12 mouse cellular contexts compared by ENCODE assay signal in genomic region chr11:62518991-62519390, GRCm38 (mm10). TPM values are rescaled to one million over a fixed set of nuclear protein-coding genes. Genes with fewer than 3 reads are reported as not detected.
DNase-seq lines count a peak whose midpoint lies in the region; ATAC-seq lines count a peak whose summit lies in the region.
"Had no signal": no experiment of that assay in that cellular context is flagged by ENCODE, and none has a peak within 500 bp of the region (broad histone marks: within the 10 kb centered on the region; RNA-seq: fewer than 3 reads in every experiment).

No protein-coding gene starts in this region.

- H3K4me3 ChIP-seq in forebrain, embryonic 11.5 days (ENCODE audit: low read depth, low read length) = no peak overlapping the region
- no peak overlapping the region for H3K4me3 ChIP-seq in forebrain, embryonic 10.5 days
- H3K4me3 ChIP-seq: hindbrain, embryonic 15.5 days; neural tube, embryonic 12.5 days had no signal

- H3K9ac ChIP-seq in forebrain, embryonic 11.5 days (ENCODE audit: low read length) = no peak overlapping the region
- H3K9ac ChIP-seq: hindbrain, embryonic 15.5 days; lung, embryonic 14.5 days; neural tube, embryonic 12.5 days had no signal

- no peak overlapping the region for H3K4me2 ChIP-seq in forebrain, embryonic 11.5 days (ENCODE audit: low read depth, low read length, severe bottlenecking)
- H3K4me2 ChIP-seq: hindbrain, embryonic 15.5 days; lung, embryonic 14.5 days; neural tube, embryonic 12.5 days had no signal

- H3K9me3 ChIP-seq in forebrain, embryonic 11.5 days (ENCODE audit: control insufficient read depth, low read length) = no peaks in the 10 kb centered on the region
- no peaks in the 10 kb centered on the region for H3K9me3 ChIP-seq in forebrain, embryonic 10.5 days
- H3K9me3 ChIP-seq: hindbrain, embryonic 15.5 days; neural tube, embryonic 12.5 days had no signal

- WGBS in forebrain, embryonic 11.5 days = 40% methylated on average over 2 of the region's 2 CpGs
- 33% methylated on average over 2 of the region's 2 CpGs for WGBS in forebrain, embryonic 10.5 days

- no peaks in the 10 kb centered on the region for H3K27me3 ChIP-seq in forebrain, embryonic 11.5 days (ENCODE audit: control insufficient read depth, insufficient read depth, low read length)
- no peaks in the 10 kb centered on the region for H3K27me3 ChIP-seq in forebrain, embryonic 10.5 days (ENCODE audit: poor library complexity, severe bottlenecking)
- H3K27me3 ChIP-seq: hindbrain, embryonic 15.5 days; neural tube, embryonic 12.5 days had no signal

- no peaks in the 10 kb centered on the region for H3K4me1 ChIP-seq in forebrain, embryonic 11.5 days (replicated peaks; ENCODE audit: control insufficient read depth, insufficient read depth, low read length)
- peaks cover 6% of the 10 kb centered on the region; the same call in 1 of the 2 replicates for H3K4me1 ChIP-seq in forebrain, embryonic 10.5 days
- H3K4me1 ChIP-seq: hindbrain, embryonic 15.5 days; neural tube, embryonic 12.5 days had no signal

- no peak for ATAC-seq in forebrain, embryonic 11.5 days (replicated peaks; ENCODE audit: low FRiP score)

- H3K27ac ChIP-seq in forebrain, embryonic 11.5 days (ENCODE audit: low read depth, low read length) = no peak overlapping the region
- H3K27ac ChIP-seq in forebrain, embryonic 10.5 days = no peak overlapping the region
- H3K27ac ChIP-seq: hindbrain, embryonic 15.5 days; neural tube, embryonic 12.5 days had no signal

- peak; percentile 57 for DNase-seq in forebrain, embryonic 11.5 days (ENCODE audit: low spot score)
- DNase-seq in forebrain, embryonic 10.5 days (ENCODE audit: extremely low spot score, low spot score) = no peak
- peak; percentile 11 to 34 for DNase-seq in layer of hippocampus, postnatal 14 days (ENCODE audit: low spot score in 2 of 2)
- DNase-seq in layer of hippocampus, adult 11-12 months (ENCODE audit: low spot score) = no peak
- DNase-seq in adrenal gland, postnatal 25 days = peak; percentile 8
- peak; percentile 13 to 14 for DNase-seq in layer of hippocampus, postnatal 36 days
- DNase-seq in adipocyte (ENCODE audit: low spot score) = no peak
- no peak for DNase-seq in gastrocnemius, postnatal 4 days (ENCODE audit: low spot score in 2 of 2)
- DNase-seq: gastrocnemius, postnatal 36 days; lung, embryonic 14.5 days had no signal

- H3K36me3 ChIP-seq in forebrain, embryonic 11.5 days (ENCODE audit: control insufficient read depth, insufficient read depth, low read length) = no peaks in the 10 kb centered on the region
- H3K36me3 ChIP-seq in forebrain, embryonic 10.5 days (replicated peaks) = peaks cover under 1% of the 10 kb centered on the region; the same call in 1 of the 2 replicates
- H3K36me3 ChIP-seq: hindbrain, embryonic 15.5 days; neural tube, embryonic 12.5 days had no signal

RNA-seq across cellular contexts. Expression of gene Cenpv, which starts 20.1 kb away (rescaled TPM):
- polyA plus RNA-seq in forebrain, embryonic 11.5 days (2014; fragmentation: Nextera tagmentation; extraction: Ambion mirVana) = 61.5 and 79.6 TPM in 2 replicates
- polyA plus RNA-seq in forebrain, embryonic 10.5 days (2016; fragmentation: Nextera tagmentation; extraction: Ambion mirVana) = 35.6 and 38.6 TPM in 2 replicates
- 10 to 100 TPM; 37.4 to 38.5 TPM for total RNA-seq in layer of hippocampus, postnatal 14 days (2021)
- total RNA-seq in adrenal gland, postnatal 25 days (2021) = 40.0 and 44.4 TPM in 2 replicates
- 10 to 100 TPM; 37.6 to 39.6 TPM for total RNA-seq in layer of hippocampus, postnatal 36 days (2021)
- total RNA-seq in gastrocnemius, postnatal 4 days (2021) = 10 to 100 TPM; 13.6 to 22.4 TPM

RNA-seq across cellular contexts. Expression of gene Ubb, which starts 32.0 kb away (rescaled TPM):
- polyA plus RNA-seq in forebrain, embryonic 11.5 days (2014; fragmentation: Nextera tagmentation; extraction: Ambion mirVana) = 3,283 and 3,484 TPM in 2 replicates
- polyA plus RNA-seq in forebrain, embryonic 10.5 days (2016; fragmentation: Nextera tagmentation; extraction: Ambion mirVana) = 3,270 and 3,283 TPM in 2 replicates
- total RNA-seq in layer of hippocampus, postnatal 14 days (2021) = 1,000 to 10,000 TPM; 1,675 to 1,723 TPM
- 1,162 and 1,405 TPM in 2 replicates for total RNA-seq in adrenal gland, postnatal 25 days (2021)
- total RNA-seq in layer of hippocampus, postnatal 36 days (2021) = 1,000 to 10,000 TPM; 1,774 to 1,889 TPM
- 1,000 to 10,000 TPM; 1,167 to 1,215 TPM for total RNA-seq in gastrocnemius, postnatal 4 days (2021)

RNA-seq across cellular contexts. Expression of gene Trpv2, which starts 55.3 kb away (rescaled TPM):
- polyA plus RNA-seq in forebrain, embryonic 11.5 days (2014; fragmentation: Nextera tagmentation; extraction: Ambion mirVana) = 3.0 and 3.1 TPM in 2 replicates
- polyA plus RNA-seq in forebrain, embryonic 10.5 days (2016; fragmentation: Nextera tagmentation; extraction: Ambion mirVana) = 2.1 and 2.5 TPM in 2 replicates
- total RNA-seq in layer of hippocampus, postnatal 14 days (2021) = 10 to 100 TPM; 18.4 to 21.5 TPM
- total RNA-seq in adrenal gland, postnatal 25 days (2021) = 1.6 and 1.9 TPM in 2 replicates
- total RNA-seq in layer of hippocampus, postnatal 36 days (2021) = 10 to 100 TPM; 13.1 to 13.9 TPM
- 1 to 10 TPM; 3.6 to 4.7 TPM for total RNA-seq in gastrocnemius, postnatal 4 days (2021)

Comparison
In these comparisons a context has a peak if more than half of its experiments do, and no peak if none do; other contexts are left out.
1. DNase-seq: peak in forebrain, embryonic 11.5 days (single experiment), layer of hippocampus, postnatal 14 days (2 of 2), adrenal gland, postnatal 25 days (single experiment) and layer of hippocampus, postnatal 36 days (2 of 2); none in forebrain, embryonic 10.5 days (single experiment), layer of hippocampus, adult 11-12 months (single experiment), adipocyte (single experiment) and gastrocnemius, postnatal 4 days (0 of 2).